27 mouse cellular contexts compared by ENCODE assay signal in the genomic region with DNA sequence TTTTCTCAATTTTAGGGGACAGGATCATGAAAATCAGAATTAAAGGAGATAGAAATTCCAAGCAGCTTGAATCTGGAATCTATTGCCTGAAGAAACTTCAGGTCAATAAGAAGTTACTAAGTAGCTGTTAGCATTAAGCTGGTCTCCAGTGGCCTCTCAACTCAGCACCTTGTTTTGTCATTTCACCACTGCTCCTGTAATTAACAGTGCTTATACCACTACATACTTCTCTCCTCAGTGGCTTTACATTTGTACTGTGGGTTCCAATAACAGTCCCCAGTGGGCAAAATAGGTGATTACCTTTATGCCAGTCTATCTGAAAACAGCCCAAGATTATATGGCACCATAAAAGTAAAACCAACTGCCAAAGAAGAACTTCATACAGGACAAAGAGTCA.
DNase-seq lines count a peak whose midpoint lies in the region; ATAC-seq and TF ChIP-seq lines count a peak whose summit lies in the region.
"Had no signal": no experiment of that assay in that cellular context is flagged by ENCODE, and none has a peak within 500 bp of the region (broad histone marks: within the 10 kb centered on the region; RNA-seq: fewer than 3 reads in every experiment).

No protein-coding gene starts in this region.

- H3K4me1 ChIP-seq in kidney, embryonic 16.5 days (ENCODE audit: insufficient read depth, low read length): peaks cover 18% of the 10 kb centered on the region; the same call in 1 of the 2 replicates
- H3K4me1 ChIP-seq in limb, embryonic 12.5 days (replicated peaks): peaks cover 16% of the 10 kb centered on the region
- H3K4me1 ChIP-seq in limb, embryonic 10.5 days: peaks cover 29% of the 10 kb centered on the region
- no peaks in the 10 kb centered on the region for H3K4me1 ChIP-seq in lung, postnatal 0 days (ENCODE audit: insufficient read depth, low read depth, low read length)
- H3K4me1 ChIP-seq: embryonic facial prominence, embryonic 10.5 days; forebrain, embryonic 12.5 days; forebrain, embryonic 15.5 days; heart, embryonic 10.5 days; heart, embryonic 13.5 days had no signal

- H3K27me3 ChIP-seq in kidney, embryonic 16.5 days (ENCODE audit: insufficient read depth, low read length): no peaks in the 10 kb centered on the region
- no peaks in the 10 kb centered on the region; the same call in 1 of the 2 replicates for H3K27me3 ChIP-seq in limb, embryonic 12.5 days
- H3K27me3 ChIP-seq in limb, embryonic 10.5 days (ENCODE audit: low read depth, poor library complexity, severe bottlenecking): peaks cover 10% of the 10 kb centered on the region; the same call in 1 of the 2 replicates
- H3K27me3 ChIP-seq in lung, postnatal 0 days (replicated peaks; ENCODE audit: insufficient read depth, low read length): no peaks in the 10 kb centered on the region
- H3K27me3 ChIP-seq: CH12.LX; embryonic facial prominence, embryonic 13.5 days; forebrain, embryonic 12.5 days; forebrain, embryonic 15.5 days; heart, embryonic 13.5 days had no signal

- H3K4me3 ChIP-seq in kidney, embryonic 16.5 days (ENCODE audit: low read length): no peak overlapping the region
- H3K4me3 ChIP-seq in limb, embryonic 12.5 days (replicated peaks): no peak overlapping the region
- no peak overlapping the region for H3K4me3 ChIP-seq in limb, embryonic 10.5 days
- no peak overlapping the region for H3K4me3 ChIP-seq in lung, postnatal 0 days (ENCODE audit: low read depth, low read length)
- H3K4me3 ChIP-seq: embryonic facial prominence, embryonic 10.5 days; embryonic facial prominence, embryonic 13.5 days; erythroblast, embryonic 14.5 days; forebrain, embryonic 12.5 days; forebrain, embryonic 15.5 days; heart, adult 2 months; heart, embryonic 10.5 days; heart, embryonic 13.5 days had no signal

- H3K27ac ChIP-seq in kidney, embryonic 16.5 days (ENCODE audit: low read length): peak overlapping the region; percentile 5; the same call in 1 of the 2 replicates
- H3K27ac ChIP-seq in limb, embryonic 12.5 days: peak overlapping the region; percentile 45; the same call in 1 of the 2 replicates
- H3K27ac ChIP-seq in limb, embryonic 10.5 days: no peak overlapping the region
- H3K27ac ChIP-seq in lung, postnatal 0 days (ENCODE audit: low read length): peak overlapping the region; percentile 39; the same call in 1 of the 2 replicates
- H3K27ac ChIP-seq: embryonic facial prominence, embryonic 10.5 days; embryonic facial prominence, embryonic 13.5 days; forebrain, embryonic 12.5 days; forebrain, embryonic 15.5 days; heart, adult 2 months; heart, embryonic 10.5 days; heart, embryonic 13.5 days; hindbrain, embryonic 14.5 days had no signal

- peak; percentile 46; the same call in 1 of the 2 replicates for ATAC-seq in kidney, embryonic 16.5 days (ENCODE audit: low FRiP score, low TSS enrichment)
- no peak for ATAC-seq in limb, embryonic 12.5 days (ENCODE audit: insufficient number of reproducible peaks, insufficient read depth, low FRiP score, low TSS enrichment, low read depth)
- ATAC-seq in lung, postnatal 0 days: peak; percentile 77

- no peaks in the 10 kb centered on the region for H3K36me3 ChIP-seq in kidney, embryonic 16.5 days (ENCODE audit: insufficient read depth, low read length)
- H3K36me3 ChIP-seq in limb, embryonic 12.5 days: no peaks in the 10 kb centered on the region
- no peaks in the 10 kb centered on the region for H3K36me3 ChIP-seq in limb, embryonic 10.5 days
- H3K36me3 ChIP-seq in lung, postnatal 0 days (ENCODE audit: insufficient read depth, low read length): no peaks in the 10 kb centered on the region
- H3K36me3 ChIP-seq: embryonic facial prominence, embryonic 10.5 days; embryonic facial prominence, embryonic 13.5 days; forebrain, embryonic 12.5 days; forebrain, embryonic 15.5 days; G1E; heart, embryonic 10.5 days; heart, embryonic 13.5 days had no signal

- H3K4me2 ChIP-seq in kidney, embryonic 16.5 days (replicated peaks; ENCODE audit: low read depth, low read length): 0 out of 2 replicates have a peak overlapping the region, but pooled peaks have one; percentile 2
- H3K4me2 ChIP-seq in limb, embryonic 12.5 days: peak overlapping the region; percentile 23; the same call in 1 of the 2 replicates
- no peak overlapping the region for H3K4me2 ChIP-seq in lung, postnatal 0 days (replicated peaks; ENCODE audit: low read depth, low read length)
- H3K4me2 ChIP-seq: embryonic facial prominence, embryonic 13.5 days; forebrain, embryonic 12.5 days; forebrain, embryonic 15.5 days; heart, embryonic 13.5 days; hindbrain, embryonic 14.5 days had no signal

- no peak for DNase-seq in kidney, adult 8-10 months
- no peak for DNase-seq in limb, embryonic 10.5 days (ENCODE audit: low spot score)
- peak; percentile 64 for DNase-seq in lung, postnatal 0 days (ENCODE audit: low spot score)
- no peak for DNase-seq in lung, postnatal 10 days
- no peak for DNase-seq in spleen, postnatal 4 days (ENCODE audit: low spot score in 2 of 2)
- DNase-seq: B cell, adult 2 months; cerebellum, adult 11-12 months; cerebellum, adult 8-10 months; cerebellum, postnatal 10 days; cerebellum, postnatal 36 days; gastrocnemius, postnatal 10 days; gastrocnemius, postnatal 36 days; heart, postnatal 14 days; heart, postnatal 4 days had no signal

- no peak for TF ChIP-seq EP300 in lung, postnatal 0 days (IDR thresholded peaks at IDR 0.05)

- H3K9me3 ChIP-seq in kidney, embryonic 16.5 days (ENCODE audit: low read length): no peaks in the 10 kb centered on the region
- H3K9me3 ChIP-seq in limb, embryonic 12.5 days: no peaks in the 10 kb centered on the region
- H3K9me3 ChIP-seq in limb, embryonic 10.5 days (replicated peaks): no peaks in the 10 kb centered on the region
- H3K9me3 ChIP-seq in lung, postnatal 0 days (ENCODE audit: low read length): no peaks in the 10 kb centered on the region
- H3K9me3 ChIP-seq: embryonic facial prominence, embryonic 10.5 days; embryonic facial prominence, embryonic 13.5 days; forebrain, embryonic 12.5 days; forebrain, embryonic 15.5 days; G1E; heart, embryonic 10.5 days; heart, embryonic 13.5 days had no signal

- 0 out of 2 replicates have a peak, but pooled peaks have one; percentile 9 for TF ChIP-seq CTCF in lung, postnatal 0 days (IDR thresholded peaks at IDR 0.05)

- no peak overlapping the region for H3K9ac ChIP-seq in kidney, embryonic 16.5 days (replicated peaks; ENCODE audit: low read length)
- H3K9ac ChIP-seq in limb, embryonic 12.5 days (replicated peaks): no peak overlapping the region
- H3K9ac ChIP-seq in lung, postnatal 0 days (replicated peaks; ENCODE audit: low read depth): no peak overlapping the region
- H3K9ac ChIP-seq: embryonic facial prominence, embryonic 13.5 days; forebrain, embryonic 12.5 days; forebrain, embryonic 15.5 days; heart, embryonic 13.5 days; hindbrain, embryonic 14.5 days had no signal
